Mouse (Mus musculus): Measurements from ENCODE around the gene Il4ra.

DNA sequence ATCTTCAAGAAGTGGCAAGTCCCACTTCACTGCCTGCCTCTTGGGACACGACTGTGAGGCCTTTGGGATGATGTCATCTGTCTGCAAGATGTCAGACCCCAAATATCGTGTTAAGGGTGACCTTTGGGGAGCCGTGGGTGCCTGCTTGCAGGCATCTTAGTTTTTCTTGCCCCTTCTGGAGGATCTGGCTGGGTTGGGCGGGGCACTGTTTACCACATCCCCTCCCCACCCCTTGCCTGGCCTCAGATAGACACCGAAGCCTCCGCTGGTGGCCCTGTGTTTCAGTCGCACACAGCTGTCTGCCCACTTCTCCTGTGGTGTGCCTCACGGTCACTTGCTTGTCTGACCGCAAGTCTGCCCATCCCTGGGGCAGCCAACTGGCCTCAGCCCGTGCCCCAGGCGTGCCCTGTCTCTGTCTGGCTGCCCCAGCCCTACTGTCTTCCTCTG, 51.3 kb downstream of the Il4ra start, which contains the start of gene Il21r:
- peak; percentile 75 for TF ChIP-seq POLR2A (IDR thresholded peaks at IDR 0.05; ENCODE audit: borderline replicate concordance, control insufficient read depth, low read depth, low read length)
- TF ChIP-seq CTCF (IDR thresholded peaks at IDR 0.05; ENCODE audit: control insufficient read depth, insufficient read depth, low read length) = no peak

Measured in bone marrow, adult 2 months (tissue).